Mouse (Mus musculus): ENCODE results near the gene Pafah1b3. TPM values are rescaled to one million over a fixed set of nuclear protein-coding genes. Genes with fewer than 3 reads are reported as not detected.

The Pafah1b3 gene
- total and polyA plus RNA-seq, 3 experiments = 85.6 to 180 (median 110) TPM

DNA sequence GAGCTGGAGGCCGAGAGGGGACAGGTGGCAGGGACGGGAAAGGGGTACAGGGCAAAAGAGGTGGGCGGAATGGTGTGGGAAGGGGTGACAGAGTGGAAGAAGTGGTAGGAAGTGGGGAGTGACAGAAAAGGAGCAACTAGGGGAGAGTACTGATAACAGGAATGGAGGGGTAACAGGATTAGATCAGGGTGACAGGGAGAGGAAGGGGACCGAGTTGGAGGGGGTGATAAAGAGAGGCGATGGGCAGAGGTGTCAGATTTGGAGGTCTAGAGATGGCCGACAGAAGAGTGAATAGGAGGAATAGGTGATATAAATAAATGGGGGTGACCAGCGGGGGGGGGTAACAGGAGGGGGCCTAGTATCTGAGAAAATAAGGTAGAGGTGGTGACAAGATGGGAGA lies 29.2 kb downstream of the Pafah1b3 start:
- Histone ChIP-seq H3K9me3 (replicated peaks; ENCODE audit: insufficient read depth, low read length) (no peaks in the 10 kb centered on the region), H3K36me3 (ENCODE audit: control insufficient read depth in 1 of 2, insufficient read depth in 2 of 2, low read length in 2 of 2) (peaks cover 0 to 30% of the 10 kb centered on the region in 2 experiments; a peak in 2 of 4 replicates), H3K4me1 (ENCODE audit: control insufficient read depth in 1 of 2, insufficient read depth in 2 of 2, low read length in 2 of 2) (peaks cover 12 to 40% of the 10 kb centered on the region in 2 experiments; a peak in 3 of 4 replicates), H3K79me2 (ENCODE audit: control insufficient read depth, insufficient read depth, low read length, poor library complexity) (peaks cover 28% of the 10 kb centered on the region), H3K27ac (ENCODE audit: control insufficient read depth, low read depth, low read length) (peak overlapping the region; percentile 85), H3K4me3 (ENCODE audit: control insufficient read depth in 1 of 2, insufficient read depth in 1 of 2, low read depth in 2 of 2, low read length in 2 of 2) (peak overlapping the region; percentile 66 to 85), H3K9ac (ENCODE audit: control insufficient read depth, low read depth, low read length, poor library complexity, severe bottlenecking) (peak overlapping the region; percentile 84), H3K27me3 (ENCODE audit: control insufficient read depth in 1 of 2, insufficient read depth in 2 of 2, low read length in 2 of 2) (no peaks in the 10 kb centered on the region)
- TF ChIP-seq ZNF384 (IDR thresholded peaks at IDR 0.05; ENCODE audit: low read depth, low read length) (no peak), GATA1 (IDR thresholded peaks at IDR 0.05; ENCODE audit: low read depth, low read length) (peak; percentile 16; the same call in 1 of the 2 replicates), MAZ (IDR thresholded peaks at IDR 0.05; ENCODE audit: low read depth, low read length) (0 out of 2 replicates have a peak, but pooled peaks have one; percentile 79), SIN3A (IDR thresholded peaks at IDR 0.05; ENCODE audit: low read length) (peak; percentile 52; the same call in 1 of the 2 replicates), E2F4 (IDR thresholded peaks at IDR 0.05; ENCODE audit: borderline replicate concordance, low read depth, low read length) (no peak), ZKSCAN1 (IDR thresholded peaks at IDR 0.05; ENCODE audit: low read depth, low read length) (no peak), TCF12 (IDR thresholded peaks at IDR 0.05; ENCODE audit: low read depth, low read length) (0 out of 2 replicates have a peak, but pooled peaks have one; percentile 6), POLR2AphosphoS2 (IDR thresholded peaks at IDR 0.05; ENCODE audit: low read length) (no peak), ETS1 (IDR thresholded peaks at IDR 0.05; ENCODE audit: low read depth, low read length) (0 out of 2 replicates have a peak, but pooled peaks have one; percentile 3), POLR2A (IDR thresholded peaks at IDR 0.05; ENCODE audit: control insufficient read depth in 1 of 2, insufficient read depth in 1 of 2, low read depth in 1 of 2, low read length in 2 of 2, poor library complexity in 1 of 2) (0 out of 4 replicates have a peak, but pooled peaks of 1 of the 2 experiments have one; percentile 19), MXI1 (IDR thresholded peaks at IDR 0.05; ENCODE audit: low read depth, low read length) (peak; percentile 53), EP300 (IDR thresholded peaks at IDR 0.05; ENCODE audit: low read depth in 1 of 2, low read length in 2 of 2) (peak in 1 of 2 experiments; percentile 9; a peak in 1 of 4 replicates), USF2 (IDR thresholded peaks at IDR 0.05; ENCODE audit: borderline replicate concordance in 1 of 2, insufficient read depth in 1 of 2, low read depth in 1 of 2, low read length in 2 of 2) (no peak), ELF1 (IDR thresholded peaks at IDR 0.05; ENCODE audit: low read depth, low read length) (no peak), BHLHE40 (IDR thresholded peaks at IDR 0.05; ENCODE audit: borderline replicate concordance, low read depth, low read length) (no peak), USF1 (IDR thresholded peaks at IDR 0.05; ENCODE audit: low read depth, low read length) (no peak), RCOR1 (IDR thresholded peaks at IDR 0.05; ENCODE audit: low read depth, low read length) (peak; percentile 32; the same call in 1 of the 2 replicates), CTCF (IDR thresholded peaks at IDR 0.05 in 2 of 3, conservative IDR thresholded peaks at IDR 0.05 in 1 of 3; ENCODE audit: control insufficient read depth in 1 of 3, insufficient read depth in 1 of 3, low read depth in 2 of 3, low read length in 3 of 3, poor library complexity in 1 of 3, severe bottlenecking in 1 of 3) (no peak)
- DNase-seq (ENCODE audit: low read depth, low spot score) = no peak

DNA sequence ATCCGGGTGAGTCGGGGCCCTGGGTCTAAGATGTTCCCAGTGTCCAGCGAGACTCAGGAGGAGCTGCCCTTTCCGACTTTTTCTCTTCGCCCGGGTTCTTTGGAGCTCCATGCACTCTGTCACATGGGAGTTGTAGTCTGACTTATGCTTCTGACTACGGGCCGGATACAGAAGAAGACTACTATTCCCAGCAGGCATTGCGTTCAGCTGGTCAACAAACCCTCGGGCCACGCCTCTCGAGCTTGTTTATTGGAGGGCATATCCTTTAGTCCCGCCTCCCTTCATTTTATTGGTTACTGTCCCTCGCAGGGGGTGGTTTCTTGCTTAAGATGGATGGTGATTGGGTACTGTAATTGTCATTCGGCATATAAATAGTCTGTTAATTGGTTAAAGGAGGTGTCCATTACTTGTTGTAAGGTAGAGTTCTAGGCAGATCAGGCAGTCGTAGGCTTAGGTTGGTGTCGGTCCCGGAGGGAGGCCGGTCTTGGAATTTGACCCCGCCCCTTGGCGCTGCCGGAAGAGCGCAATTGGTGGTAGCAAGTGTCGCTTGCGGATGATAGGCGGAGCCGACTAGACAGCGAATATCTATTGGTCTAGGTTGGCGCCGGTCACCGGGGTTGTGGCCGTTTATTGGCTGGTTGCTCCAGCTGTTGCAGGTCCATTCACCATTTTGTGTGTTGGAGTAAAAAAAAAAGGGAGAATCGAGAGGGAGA lies 29.9 kb downstream of the Pafah1b3 start:
- Histone ChIP-seq H3K36me3 (ENCODE audit: control insufficient read depth in 1 of 2, insufficient read depth in 2 of 2, low read length in 2 of 2) (peaks cover 0 to 23% of the 10 kb centered on the region in 2 experiments; a peak in 2 of 4 replicates), H3K27ac (ENCODE audit: control insufficient read depth, low read depth, low read length) (peak overlapping the region; percentile 95), H3K79me2 (ENCODE audit: control insufficient read depth, insufficient read depth, low read length, poor library complexity) (peaks cover 25% of the 10 kb centered on the region), H3K9me3 (replicated peaks; ENCODE audit: insufficient read depth, low read length) (no peaks in the 10 kb centered on the region), H3K4me3 (ENCODE audit: control insufficient read depth in 1 of 2, insufficient read depth in 1 of 2, low read depth in 2 of 2, low read length in 2 of 2) (peak overlapping the region; percentile 66 to 85), H3K9ac (ENCODE audit: control insufficient read depth, low read depth, low read length, poor library complexity, severe bottlenecking) (peak overlapping the region; percentile 95), H3K4me1 (ENCODE audit: control insufficient read depth in 1 of 2, insufficient read depth in 2 of 2, low read length in 2 of 2) (peaks cover 7 to 33% of the 10 kb centered on the region in 2 experiments; a peak in 3 of 4 replicates), H3K27me3 (ENCODE audit: control insufficient read depth in 1 of 2, insufficient read depth in 2 of 2, low read length in 2 of 2) (no peaks in the 10 kb centered on the region)
- peak; percentile 100 for DNase-seq (ENCODE audit: low read depth, low spot score)
- peak; percentile 96 for TF ChIP-seq ZNF384 (IDR thresholded peaks at IDR 0.05; ENCODE audit: low read depth, low read length)
- TF ChIP-seq NELFE (IDR thresholded peaks at IDR 0.05; ENCODE audit: low read depth, low read length) = no peak
- no peak for TF ChIP-seq UBTF (IDR thresholded peaks at IDR 0.05; ENCODE audit: borderline replicate concordance, insufficient read depth, low read depth, low read length)
- TF ChIP-seq EP300 (IDR thresholded peaks at IDR 0.05; ENCODE audit: low read depth in 1 of 2, low read length in 2 of 2) = no peak
- TF ChIP-seq POLR2A (IDR thresholded peaks at IDR 0.05; ENCODE audit: control insufficient read depth in 1 of 2, insufficient read depth in 1 of 2, low read depth in 1 of 2, low read length in 2 of 2, poor library complexity in 1 of 2) = peak in 1 of 2 experiments; percentile 53; a peak in 1 of 4 replicates
- no peak for TF ChIP-seq JUND (IDR thresholded peaks at IDR 0.05; ENCODE audit: low read depth, low read length)
- no peak for TF ChIP-seq POLR2AphosphoS5 (IDR thresholded peaks at IDR 0.05; ENCODE audit: borderline replicate concordance, low read depth, low read length)
- TF ChIP-seq CHD2 (IDR thresholded peaks at IDR 0.05; ENCODE audit: low read length) = peak; percentile 93
- TF ChIP-seq ZC3H11A (IDR thresholded peaks at IDR 0.05; ENCODE audit: low read depth, low read length) = no peak
- peak; percentile 86 for TF ChIP-seq TBP (IDR thresholded peaks at IDR 0.05; ENCODE audit: low read depth, low read length)
- peak; percentile 16; the same call in 1 of the 2 replicates for TF ChIP-seq NRF1 (IDR thresholded peaks at IDR 0.05; ENCODE audit: insufficient read depth, low read depth, low read length, poor library complexity, severe bottlenecking)
- TF ChIP-seq KAT2A (conservative IDR thresholded peaks at IDR 0.05; ENCODE audit: low read depth, low read length) = peak; percentile 88
- TF ChIP-seq SIN3A (IDR thresholded peaks at IDR 0.05; ENCODE audit: low read length) = peak; percentile 43
- no peak for TF ChIP-seq MAZ (IDR thresholded peaks at IDR 0.05; ENCODE audit: low read depth, low read length)
- TF ChIP-seq RCOR1 (IDR thresholded peaks at IDR 0.05; ENCODE audit: low read depth, low read length) = no peak
- 0 out of 2 replicates have a peak, but pooled peaks have one; percentile 1 for TF ChIP-seq USF1 (IDR thresholded peaks at IDR 0.05; ENCODE audit: low read depth, low read length)
